Mouse (Mus musculus) midbrain, embryonic 11.5 days (tissue): ENCODE data around the gene Ctla2a. TPM values are rescaled to one million over a fixed set of nuclear protein-coding genes. Genes with fewer than 3 reads are reported as not detected.

Source experiments
- ATAC-seq: fragments of 200-750 bp; cut with Nextera tagmentation; 2 replicates; pipeline ENCODE4 v1.8.0; 2017; ENCODE audit warnings: moderate TSS enrichment, moderate library complexity; ENCODE audit not compliant: low FRiP score
- DNase-seq: peaks from one replicate; pipeline ENCODE4 v3.0.0; 2015; ENCODE audit warnings: low spot score; ENCODE audit errors: missing footprints
- H3K27ac ChIP-seq: fragments of 300-500 bp; sonication (generic); 2 replicates; pipeline ENCODE4 v1.5.1; 2014; ENCODE audit warnings: low read depth, low read length
- H3K27me3 ChIP-seq: fragments of 300-500 bp; sonication (generic); 2 replicates; pipeline ENCODE4 v1.6.1; 2014; ENCODE audit warnings: mild to moderate bottlenecking, low read length, moderate library complexity, mixed read lengths; ENCODE audit not compliant: control insufficient read depth, insufficient read depth
- H3K36me3 ChIP-seq: fragments of 300-500 bp; sonication (generic); 2 replicates; pipeline ENCODE4 v1.6.1; 2014; ENCODE audit warnings: mild to moderate bottlenecking, low read length, moderate library complexity, mixed read lengths; ENCODE audit not compliant: control insufficient read depth, insufficient read depth
- H3K4me1 ChIP-seq: fragments of 300-500 bp; sonication (generic); 2 replicates; pipeline ENCODE4 v1.6.1; 2014; ENCODE audit warnings: low read length; ENCODE audit not compliant: control insufficient read depth, insufficient read depth
- H3K4me2 ChIP-seq: fragments of 300-500 bp; sonication (generic); 2 replicates; pipeline ENCODE4 v1.6.1; 2014; ENCODE audit warnings: mild to moderate bottlenecking, moderate library complexity
- H3K4me3 ChIP-seq: fragments of 300-500 bp; sonication (generic); 2 replicates; pipeline ENCODE4 v1.5.1; 2014; ENCODE audit warnings: low read depth, low read length
- H3K9ac ChIP-seq: fragments of 300-500 bp; sonication (generic); 2 replicates; pipeline ENCODE4 v1.6.1; 2014; ENCODE audit warnings: low read length
- H3K9me3 ChIP-seq: fragments of 300-500 bp; sonication (generic); 2 replicates; pipeline ENCODE4 v1.6.1; 2016; ENCODE audit warnings: low read length; ENCODE audit not compliant: control insufficient read depth
- WGBS: fragments of 180-500 bp; shearing (Covaris S2); extraction: QIAGEN DNeasy Blood & Tissue Kit; methylation state at CpG from one replicate; pipeline ENCODE4 v1.1.7; 2014; 5-methylcytosine and 5-hydroxymethylcytosine counted together
- polyA plus RNA-seq: library from polyadenylated mRNA; unstranded; fragments of >200 nt; fragmentation: Nextera tagmentation; extraction: Ambion mirVana; gene quantifications from 2 replicates; pipeline ENCODE4 v1.2.1, GENCODE M21; 2014

Ctla2a gene
- polyA plus RNA-seq, 1 experiment from 2014 or later = 14.6 TPM

DNA sequence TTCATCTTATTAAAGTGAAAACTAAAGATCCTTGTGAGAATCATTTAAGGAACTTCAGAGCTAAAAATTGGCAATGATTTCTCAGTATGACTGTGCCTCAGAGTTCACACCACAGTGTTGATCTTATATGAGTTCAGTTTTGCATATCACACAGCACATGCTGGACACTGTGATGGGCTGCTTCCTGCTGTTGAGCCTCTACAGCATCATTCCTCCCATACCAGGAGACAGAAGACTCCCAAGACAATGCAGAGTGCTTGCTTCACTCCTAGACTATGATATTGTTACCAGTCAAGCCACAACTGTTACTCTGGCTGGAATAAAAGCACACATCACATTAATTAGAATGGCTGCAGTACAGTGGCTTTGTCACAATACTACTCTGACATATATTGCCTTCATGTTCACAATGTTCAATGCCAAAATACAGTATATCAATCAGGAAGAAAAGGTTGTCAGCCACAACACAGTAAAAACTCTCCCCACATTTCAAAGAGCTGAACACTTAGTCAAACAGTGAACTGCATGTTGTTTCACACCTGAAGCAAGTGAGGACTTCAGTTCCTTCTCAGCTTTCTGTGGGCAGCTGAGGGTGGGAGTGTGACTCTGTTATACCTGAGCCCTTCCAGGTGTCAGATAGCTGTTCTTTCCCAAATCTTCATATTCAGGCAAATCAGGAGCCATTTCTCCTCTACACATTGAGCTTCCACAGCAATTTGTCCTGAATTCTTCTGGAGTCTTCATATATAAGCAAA, 40.8 kb downstream of the Ctla2a start:
- Histone ChIP-seq H3K27me3 (no peaks in the 10 kb centered on the region), H3K9ac (no peak overlapping the region), H3K27ac (no peak overlapping the region), H3K9me3 (no peaks in the 10 kb centered on the region; the same call in 1 of the 2 replicates), H3K36me3 (no peaks in the 10 kb centered on the region), H3K4me3 (no peak overlapping the region), H3K4me1 (no peaks in the 10 kb centered on the region), H3K4me2 (no peak overlapping the region)
- ATAC-seq (no peak), DNase-seq (no peak)

DNA sequence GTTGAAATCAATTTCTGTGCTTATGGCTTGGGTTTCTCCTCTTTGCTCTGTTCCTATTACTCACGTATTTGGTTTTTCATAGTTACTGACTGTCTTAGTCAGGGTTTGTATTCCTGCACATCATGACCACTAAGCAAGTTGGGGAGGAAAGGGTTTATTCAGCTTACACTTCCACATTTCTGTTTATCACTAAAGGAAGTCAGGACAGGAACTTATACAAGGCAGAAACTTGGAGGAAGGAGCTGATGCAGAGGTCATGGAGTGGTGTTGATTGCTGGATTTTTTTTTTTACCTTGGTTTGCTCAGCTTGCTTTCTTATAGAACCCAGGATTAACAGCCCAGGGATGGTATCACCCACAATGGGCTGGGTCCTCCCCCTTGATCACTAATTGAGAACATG, 44.1 kb downstream of the Ctla2a start:
- H3K27me3 ChIP-seq = no peaks in the 10 kb centered on the region
- H3K4me2 ChIP-seq = no peak overlapping the region
- no peak overlapping the region for H3K27ac ChIP-seq
- no peaks in the 10 kb centered on the region for H3K36me3 ChIP-seq
- 86% methylated on average over 1 of the region's 1 CpGs for WGBS
- H3K4me3 ChIP-seq = no peak overlapping the region
- H3K4me1 ChIP-seq = no peaks in the 10 kb centered on the region
- no peaks in the 10 kb centered on the region; the same call in 1 of the 2 replicates for H3K9me3 ChIP-seq
- no peak for ATAC-seq
- no peak overlapping the region for H3K9ac ChIP-seq
- DNase-seq = no peak

Other genes starting within 250 kb of the Ctla2a start
- not detected in 2 replicates for gene BC051665, start 150.3 kb downstream of the Ctla2a start, polyA plus RNA-seq
- not detected in 2 replicates for gene Ctsll3, start 133.8 kb downstream of the Ctla2a start, polyA plus RNA-seq
- not detected in 2 replicates for gene 4930486L24Rik, start 72.2 kb downstream of the Ctla2a start, polyA plus RNA-seq
- gene Gm49392, start 39.7 kb downstream of the Ctla2a start, polyA plus RNA-seq = 0.16 TPM in 1 of 2 replicates, not detected in the other
- gene Ctla2b, start 39.2 kb downstream of the Ctla2a start, polyA plus RNA-seq = 2.2 and 2.3 TPM in 2 replicates
- not detected in 2 replicates for gene Tpbpb, start 31.7 kb downstream of the Ctla2a start, polyA plus RNA-seq
- not detected in 2 replicates for gene Gm49393, start 1.0 kb downstream of the Ctla2a start, polyA plus RNA-seq
- gene Gm49391, start 54 bp downstream of the Ctla2a start, polyA plus RNA-seq = 0.76 and 1.7 TPM in 2 replicates
- gene Tpbpa, start 5.4 kb upstream of the Ctla2a start, polyA plus RNA-seq = not detected in 2 replicates
- gene Ctsj, start 69.3 kb upstream of the Ctla2a start, polyA plus RNA-seq = not detected in 2 replicates
- not detected in 2 replicates for gene Ctsq, start 104.0 kb upstream of the Ctla2a start, polyA plus RNA-seq
- not detected in 2 replicates for gene Ctsr, start 227.6 kb upstream of the Ctla2a start, polyA plus RNA-seq